Mouse (Mus musculus) layer of hippocampus, postnatal 14 days (tissue): ENCODE results near the gene Edrf1. TPM values are rescaled to one million over a fixed set of nuclear protein-coding genes. Genes with fewer than 3 reads are reported as not detected.

ENCODE experiments used
- DNase-seq, 2 experiments: peaks; one replicate each; pipeline ENCODE4 v3.0.0; 2021 to 2022; ENCODE audit warnings: low spot score in 2 of 2, mixed read lengths in 1 of 2
- long read RNA-seq, 2 experiments: library from polyadenylated mRNA; stranded (forward); transcript quantifications; one replicate each; pipeline ENCODE4 v2.0.0; 2021
- total RNA-seq, 2 experiments: library from RNA; stranded (reverse); gene quantifications; 2 replicates each; pipeline ENCODE4 v1.2.3; 2021

Edrf1 gene
- total RNA-seq: 10 to 100 TPM; 27.8 to 29.4 TPM
- long read RNA-seq, experiment 1, full-length matches to known transcripts: 9 of 14 reads
- long read RNA-seq, experiment 1, partial matches to known transcripts: 0 of 14 reads
- long read RNA-seq, experiment 1, other reads (novel, unspliced or antisense): 5 of 14 reads
- long read RNA-seq, experiment 2, full-length matches to known transcripts: 14 of 20 reads
- long read RNA-seq, experiment 2, partial matches to known transcripts: 1 of 20 reads
- long read RNA-seq, experiment 2, other reads (novel, unspliced or antisense): 5 of 20 reads

- DNase-seq: peak; percentile 97
Observed at GRCm38 (mm10) chr7:133637361-133638305, at the start of gene Edrf1. Edrf1 (plus strand) TSS chr7:133637543.

DNA sequence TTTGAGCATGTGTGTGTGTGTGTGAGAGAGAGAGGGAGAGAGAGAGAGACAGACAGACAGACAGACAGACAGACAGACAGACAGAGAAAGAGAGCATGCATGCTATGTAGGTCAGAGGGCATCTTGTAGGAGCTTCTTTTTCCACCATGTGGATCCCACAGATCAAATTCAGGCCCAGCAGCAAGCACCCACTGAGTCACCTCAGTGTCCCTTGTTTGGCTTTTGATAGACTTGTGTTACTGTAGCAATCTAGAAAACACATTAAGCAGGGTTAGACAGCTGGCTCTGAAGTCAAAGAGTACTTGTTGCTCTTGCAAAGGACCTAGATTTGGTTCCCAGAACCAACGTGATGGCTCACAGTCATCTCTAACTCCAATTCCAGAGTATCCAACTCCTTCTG is 45.6 kb upstream of the Edrf1 start:
- DNase-seq: no peak

- DNase-seq: no peak
Observed at GRCm38 (mm10) chr7:133600558-133600957, 36.8 kb upstream of the Edrf1 start.

- no peak for DNase-seq
Observed at GRCm38 (mm10) chr7:133602058-133602457, 35.3 kb upstream of the Edrf1 start, which contains the start of gene Tex36. Tex36 (minus strand) TSS chr7:133602158.

DNA sequence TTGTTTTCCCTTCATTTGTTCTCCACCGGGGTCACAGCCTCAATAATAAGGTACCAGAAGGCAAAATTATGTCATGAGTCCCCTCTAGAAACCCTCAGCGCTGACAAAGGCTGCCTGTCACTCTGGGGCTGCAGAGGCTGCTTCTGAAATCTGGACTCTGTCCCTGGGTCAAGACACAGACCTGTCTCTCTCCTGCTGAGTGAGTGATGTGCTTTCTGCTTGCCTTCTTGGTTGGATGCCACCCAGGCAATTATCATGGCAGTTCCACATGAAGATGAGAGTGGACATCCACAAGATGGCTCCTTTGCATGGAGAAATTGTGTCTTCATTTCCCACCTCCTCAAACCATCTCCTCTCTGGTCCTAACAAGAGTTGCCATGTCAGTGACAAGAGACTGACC is 34.2 kb upstream of the Edrf1 start:
- no peak for DNase-seq

DNA sequence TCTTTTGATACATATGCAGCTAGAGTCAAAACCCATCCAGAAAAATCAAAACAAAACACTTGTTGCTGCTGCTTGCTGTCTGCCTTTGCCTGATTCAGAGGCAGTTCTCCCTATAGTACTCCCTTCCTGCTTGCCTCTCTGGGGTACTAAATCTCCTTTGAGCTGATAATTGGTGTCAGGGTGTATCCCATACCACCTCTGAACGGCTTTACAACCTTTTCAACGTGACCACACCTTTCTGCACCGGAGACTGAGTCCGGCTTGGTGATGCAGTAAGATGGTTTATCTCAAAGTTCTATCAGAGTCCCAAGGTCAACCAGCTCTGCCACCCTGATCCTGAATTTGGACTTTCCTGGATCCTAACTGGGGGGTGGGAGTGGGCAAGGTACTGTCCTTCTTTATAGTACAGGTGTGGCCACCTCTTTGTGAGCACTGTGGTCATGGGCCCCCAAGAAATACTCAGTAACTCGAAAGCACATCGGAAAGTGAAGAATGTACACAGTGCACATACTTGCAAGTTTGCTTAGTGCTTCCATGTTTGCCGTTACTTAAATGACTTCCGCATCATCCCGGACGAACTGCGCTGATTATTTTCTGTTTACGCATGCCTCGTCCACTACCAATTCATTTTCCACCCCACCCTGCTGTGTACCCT is 32.8 kb upstream of the Edrf1 start:
- DNase-seq: no peak

GRCm38 (mm10) chr7:133607331-133607730 is 30.0 kb upstream of the Edrf1 start:
- DNase-seq: no peak

DNA sequence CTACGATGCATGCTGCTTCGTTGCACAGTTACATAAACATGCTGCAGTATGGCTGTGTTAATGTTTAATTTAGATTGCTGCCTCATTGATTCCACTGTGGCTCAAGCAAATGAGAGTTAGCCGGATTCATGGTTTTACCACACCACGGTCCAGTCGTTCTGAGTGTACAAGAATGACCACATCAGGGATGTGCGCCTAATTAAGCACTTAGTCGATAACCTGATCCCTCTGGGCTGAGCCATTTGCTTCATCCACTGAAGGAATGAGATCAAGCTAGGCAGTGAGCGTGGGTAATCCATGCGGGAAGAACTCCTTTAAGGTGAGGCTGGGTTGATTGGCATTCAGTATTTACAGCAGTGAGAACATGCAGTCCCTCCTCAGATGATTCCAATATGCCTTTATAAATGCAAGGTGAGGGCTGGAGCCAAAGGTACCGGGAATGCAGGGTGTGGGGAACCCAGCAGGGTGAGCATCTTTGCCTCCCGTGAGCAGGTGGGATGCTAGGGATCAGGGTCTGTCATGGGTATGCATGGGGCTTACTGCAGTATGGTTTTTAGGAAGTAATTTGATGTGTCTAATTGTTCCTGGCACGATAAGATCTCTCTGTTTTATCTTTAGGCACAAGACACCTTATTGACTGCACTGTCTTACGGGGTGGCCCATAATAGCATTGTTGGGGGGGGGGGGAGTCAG is 29.3 kb upstream of the Edrf1 start:
- no peak for DNase-seq

DNA sequence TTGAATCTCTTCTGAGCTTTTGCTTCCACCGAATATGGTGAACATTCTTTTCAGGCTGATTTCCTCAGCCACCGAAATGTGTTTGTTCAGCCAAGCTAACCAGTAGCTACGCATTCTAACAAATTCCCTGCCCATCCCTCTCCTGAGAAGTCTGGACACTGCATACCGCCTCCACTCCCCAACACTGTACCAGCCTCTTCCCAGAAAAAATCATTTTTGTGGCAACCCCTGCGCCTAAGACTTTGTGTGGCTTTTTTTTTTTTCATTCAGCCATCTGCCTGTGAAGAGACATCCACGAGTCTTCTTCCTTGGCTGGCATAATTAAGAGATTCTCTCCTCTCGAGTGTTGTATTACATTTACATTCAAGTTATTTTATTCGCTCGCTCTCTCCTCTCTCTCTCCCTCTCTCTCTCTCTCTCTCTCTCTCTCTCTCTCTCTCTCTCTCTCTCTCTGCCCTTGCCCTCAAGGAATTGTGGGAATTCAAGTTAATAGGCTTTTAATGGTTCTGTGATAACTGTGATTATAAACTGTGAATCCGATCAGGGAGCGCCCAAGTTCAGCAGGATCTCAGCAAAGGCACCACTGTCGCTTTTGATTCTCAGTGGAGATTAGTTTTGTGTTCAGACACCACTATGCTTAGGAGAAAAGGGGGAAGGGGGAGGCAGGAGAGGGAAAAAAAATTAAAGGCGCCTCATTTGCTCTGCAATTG is 28.6 kb upstream of the Edrf1 start:
- DNase-seq: no peak

DNA sequence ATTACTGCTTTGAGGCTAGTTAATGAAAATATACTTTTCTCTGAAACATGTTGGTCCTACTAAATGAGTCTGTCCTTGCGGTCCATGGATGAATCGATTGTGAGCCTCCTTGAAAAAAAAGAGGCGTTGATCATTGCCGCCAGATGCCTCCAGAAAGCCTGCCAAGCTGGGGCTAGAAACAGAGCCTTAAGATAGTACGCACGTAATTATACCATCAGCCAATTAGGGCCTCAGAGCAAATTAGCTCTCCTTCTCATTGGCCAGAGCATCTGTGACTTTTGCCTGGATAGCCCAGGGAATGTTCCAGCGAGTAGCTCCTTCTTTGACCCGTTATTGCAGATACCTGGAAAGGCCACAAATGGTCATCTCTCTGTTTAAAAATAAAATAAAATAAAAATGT is 27.8 kb upstream of the Edrf1 start:
- peak in 1 of 2 experiments; percentile 71 for DNase-seq

DNA sequence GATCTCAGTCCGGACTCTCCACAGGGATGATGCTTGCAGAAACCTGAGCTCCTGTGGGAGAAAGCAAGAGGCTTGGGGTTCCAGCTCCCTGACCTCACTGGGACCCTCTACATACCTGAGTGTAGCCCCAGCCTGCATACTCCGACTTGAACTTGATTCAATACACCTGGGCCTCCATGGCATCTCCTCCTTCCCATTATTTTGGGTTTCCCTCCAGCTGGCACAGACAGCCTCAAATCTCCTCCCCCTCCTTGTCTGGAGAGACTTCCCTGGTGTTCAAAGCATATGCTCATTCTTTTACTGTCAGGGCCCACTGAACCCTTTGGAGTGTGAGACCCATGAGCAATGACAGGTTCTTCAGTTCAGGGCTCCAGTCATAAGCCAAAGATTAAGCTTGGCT is 24.4 kb upstream of the Edrf1 start:
- DNase-seq: no peak

DNA sequence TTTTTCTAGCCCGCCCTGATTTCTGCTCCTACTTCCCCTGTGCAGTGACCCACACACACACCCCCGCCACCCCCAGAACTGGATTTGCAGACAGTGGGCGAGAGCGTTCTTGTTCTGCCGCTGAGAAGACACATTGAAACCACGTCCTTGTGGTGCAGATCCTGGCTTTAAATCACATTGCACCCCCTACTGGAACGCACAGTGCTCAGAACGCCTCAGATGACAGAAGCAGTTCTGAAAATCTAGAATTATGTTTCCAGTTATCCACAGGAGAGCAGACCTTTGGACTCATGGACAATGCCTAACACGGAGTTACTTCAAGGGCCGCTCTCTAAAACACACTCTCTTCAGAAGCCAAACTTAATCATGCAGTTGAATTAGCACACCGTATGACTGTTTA is 16.6 kb upstream of the Edrf1 start:
- peak in 1 of 2 experiments; percentile 28 for DNase-seq

- DNase-seq: no peak
Observed at GRCm38 (mm10) chr7:133623226-133623625, 14.1 kb upstream of the Edrf1 start.

GRCm38 (mm10) chr7:133627184-133627936 is 10.0 kb upstream of the Edrf1 start:
- peak in 1 of 2 experiments; percentile 53 for DNase-seq

DNA sequence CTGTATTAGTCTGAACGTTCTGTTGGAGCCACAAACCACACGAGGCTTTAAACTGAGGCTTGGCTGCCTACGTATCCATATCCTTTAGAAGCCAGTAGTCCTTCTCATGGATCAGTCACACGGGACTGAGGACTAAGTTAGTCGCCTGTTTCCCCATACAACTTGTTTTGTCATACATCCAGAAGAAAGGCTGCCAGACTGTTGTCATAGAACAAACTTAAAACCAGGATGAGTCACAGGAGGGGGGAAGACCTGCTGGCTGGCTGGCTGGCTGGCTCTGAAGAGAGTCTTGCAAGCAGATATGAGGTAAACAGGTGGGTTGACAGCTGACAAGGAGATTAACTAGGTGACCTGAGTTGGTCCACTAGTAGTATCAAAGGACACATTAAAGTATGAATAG is 6.5 kb upstream of the Edrf1 start:
- DNase-seq: no peak

DNA sequence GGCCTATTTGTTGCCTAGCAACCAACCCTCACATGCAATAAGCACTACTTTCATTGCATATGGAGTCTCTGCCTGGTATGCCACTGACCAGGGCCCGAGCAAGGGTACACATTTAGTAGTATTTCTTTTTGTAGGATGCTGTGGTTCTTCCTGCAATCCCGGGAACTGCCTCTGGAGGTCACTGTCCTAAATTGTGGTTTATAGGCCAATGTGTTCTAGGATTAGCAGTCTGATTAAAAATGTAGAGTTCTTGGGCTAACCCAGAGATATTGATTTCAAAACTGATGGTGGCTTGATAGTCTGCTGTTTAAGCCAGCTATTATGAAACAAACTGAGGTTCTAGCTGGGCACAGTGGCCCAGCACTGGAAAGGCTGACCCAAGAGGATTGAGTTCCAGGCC is 4.9 kb upstream of the Edrf1 start:
- DNase-seq: peak; percentile 46 to 57

DNA sequence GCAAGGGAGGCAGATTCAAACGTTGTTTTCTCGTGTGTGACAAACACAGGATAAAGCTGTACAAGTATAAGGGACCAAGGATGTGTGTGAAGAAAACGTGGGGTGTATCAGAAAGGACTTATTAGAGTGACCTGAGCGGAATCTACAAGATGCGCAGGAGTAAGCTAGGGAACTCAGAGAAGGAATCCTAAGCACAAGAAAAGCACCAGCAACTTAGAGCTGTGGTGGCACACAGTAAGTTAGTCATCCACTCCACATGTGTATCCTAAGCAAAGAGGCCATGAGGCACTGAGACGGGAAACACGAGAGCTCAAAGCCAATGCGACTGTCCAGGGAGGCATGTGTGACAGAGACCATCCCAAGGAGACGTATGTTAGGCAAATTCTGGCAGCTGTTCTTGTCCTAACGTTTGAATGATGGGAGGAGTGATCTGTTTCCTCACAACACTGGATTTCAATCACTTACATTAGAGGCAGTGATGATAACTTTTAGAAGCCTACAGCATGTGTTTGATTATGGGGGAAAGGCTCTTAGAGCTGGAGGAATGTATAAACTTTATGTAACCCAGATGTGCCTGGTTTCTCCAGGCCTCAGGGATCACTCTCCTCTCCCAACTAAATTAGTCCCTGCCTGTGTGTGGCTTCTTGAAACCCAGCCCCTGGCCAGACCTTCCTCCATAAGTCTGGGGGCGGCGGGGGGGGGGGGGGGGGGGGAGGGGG is 2.3 kb upstream of the Edrf1 start:
- no peak for DNase-seq

GRCm38 (mm10) chr7:133636738-133637352 is 498 bp upstream of the Edrf1 start:
- DNase-seq: peak; percentile 92 to 93

DNA sequence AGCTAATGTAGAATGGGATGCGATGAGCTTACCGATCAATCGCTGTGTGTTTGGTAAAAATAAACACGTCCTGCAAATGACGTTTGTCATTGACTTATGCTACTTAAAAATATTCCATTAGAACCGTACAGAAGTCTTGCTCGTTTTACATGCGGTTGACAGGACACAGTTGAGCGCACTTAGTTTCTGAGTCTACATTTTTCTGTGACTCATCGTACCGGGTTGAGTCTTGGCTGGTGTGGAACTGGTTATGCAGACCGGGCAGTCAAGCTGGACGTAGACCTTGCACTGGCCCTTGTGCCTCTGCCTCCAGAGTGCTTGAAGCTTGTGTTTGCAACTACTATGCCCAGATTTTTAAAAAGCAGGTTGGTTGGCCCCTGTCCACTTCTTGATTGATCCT is 963 bp downstream of the Edrf1 start:
- peak in 1 of 2 experiments; percentile 11 for DNase-seq
